ENCODE assay signal across 8 mouse cellular contexts in genomic region chr10:77418138-77418537, GRCm38 (mm10). TPM values are rescaled to one million over a fixed set of nuclear protein-coding genes. Genes with fewer than 3 reads are reported as not detected.
DNase-seq lines count a peak whose midpoint lies in the region; ATAC-seq and TF ChIP-seq lines count a peak whose summit lies in the region.

Gene Adarb1 (minus strand): TSS chr10:77418270.

- H3K27ac ChIP-seq in forebrain, embryonic 12.5 days, result peak within 1 kb of the TSS; percentile 73; the same call in 1 of the 2 replicates
- peak within 1 kb of the TSS; percentile 60 for H3K27ac ChIP-seq in heart, embryonic 16.5 days (ENCODE audit: low read length)
- no peak within 1 kb of the TSS for H3K27ac ChIP-seq in liver, embryonic 13.5 days
- peak within 1 kb of the TSS; percentile 45; the same call in 1 of the 2 replicates for H3K27ac ChIP-seq in stomach, embryonic 14.5 days (ENCODE audit: low read length)

- WGBS in forebrain, embryonic 12.5 days, result under 1% methylated on average over 47 of the region's 57 CpGs
- under 1% methylated on average over 57 of the region's 57 CpGs for WGBS in heart, embryonic 16.5 days
- under 1% methylated on average over 55 of the region's 57 CpGs for WGBS in liver, embryonic 13.5 days (ENCODE audit: insufficient replicate concordance)
- WGBS in stomach, embryonic 14.5 days, result under 1% methylated on average over 57 of the region's 57 CpGs

- H3K36me3 ChIP-seq in E14TG2a.4 (ENCODE audit: insufficient read depth, low read length), result no peaks in the 10 kb centered on the region
- H3K36me3 ChIP-seq in forebrain, embryonic 12.5 days (replicated peaks), result no peaks in the 10 kb centered on the region
- H3K36me3 ChIP-seq in heart, embryonic 16.5 days (ENCODE audit: control insufficient read depth, insufficient read depth), result no peaks in the 10 kb centered on the region
- no peaks in the 10 kb centered on the region for H3K36me3 ChIP-seq in liver, embryonic 13.5 days
- no peaks in the 10 kb centered on the region for H3K36me3 ChIP-seq in stomach, embryonic 14.5 days (ENCODE audit: control insufficient read depth, insufficient read depth, low read length)

- H3K4me3 ChIP-seq in E14TG2a.4 (replicated peaks; ENCODE audit: low read length), result peak within 1 kb of the TSS; percentile 94
- H3K4me3 ChIP-seq in forebrain, embryonic 12.5 days (replicated peaks), result peak within 1 kb of the TSS; percentile 86
- peak within 1 kb of the TSS; percentile 90 for H3K4me3 ChIP-seq in heart, embryonic 16.5 days (ENCODE audit: low read length)
- peak within 1 kb of the TSS; percentile 68 for H3K4me3 ChIP-seq in liver, embryonic 13.5 days (replicated peaks)
- peak within 1 kb of the TSS; percentile 74 for H3K4me3 ChIP-seq in stomach, embryonic 14.5 days (ENCODE audit: low read depth, low read length)

- peaks cover 25% of the 10 kb centered on the region for H3K4me1 ChIP-seq in E14TG2a.4 (replicated peaks; ENCODE audit: low read depth, low read length)
- peaks cover 18% of the 10 kb centered on the region for H3K4me1 ChIP-seq in forebrain, embryonic 12.5 days
- peaks cover 15% of the 10 kb centered on the region for H3K4me1 ChIP-seq in heart, embryonic 16.5 days (ENCODE audit: control insufficient read depth, insufficient read depth, low read length)
- H3K4me1 ChIP-seq in liver, embryonic 13.5 days (replicated peaks), result peaks cover 23% of the 10 kb centered on the region
- H3K4me1 ChIP-seq in stomach, embryonic 14.5 days (ENCODE audit: control insufficient read depth, insufficient read depth, low read length), result peaks cover 11% of the 10 kb centered on the region; the same call in 1 of the 2 replicates

- no peaks in the 10 kb centered on the region for H3K9me3 ChIP-seq in E14TG2a.4 (ENCODE audit: low read length)
- 0 out of 2 replicates have a peak, but pooled peaks cover 3% of the 10 kb centered on the region for H3K9me3 ChIP-seq in forebrain, embryonic 12.5 days
- 0 out of 2 replicates have a peak, but pooled peaks cover 2% of the 10 kb centered on the region for H3K9me3 ChIP-seq in heart, embryonic 16.5 days (replicated peaks; ENCODE audit: control insufficient read depth, low read length)
- H3K9me3 ChIP-seq in liver, embryonic 13.5 days (replicated peaks), result no peaks in the 10 kb centered on the region
- no peaks in the 10 kb centered on the region; the same call in 1 of the 2 replicates for H3K9me3 ChIP-seq in stomach, embryonic 14.5 days (ENCODE audit: control insufficient read depth, low read depth, low read length)

- peak; percentile 66 for DNase-seq in c-Kit-positive CD71-positive TER-119-positive erythroid progenitor cells, embryonic 14.5 days (ENCODE audit: low spot score)
- peak; percentile 88 to 94 for DNase-seq in kidney, postnatal 25 days
- DNase-seq in liver, embryonic 13.5 days, result peak; percentile 82
- DNase-seq in natural killer cell, adult 2 months (ENCODE audit: low spot score in 2 of 2), result peak; percentile 80 to 89

- H3K27me3 ChIP-seq in E14TG2a.4 (ENCODE audit: insufficient read depth, low read length), result peaks cover 33% of the 10 kb centered on the region
- peaks cover 19% of the 10 kb centered on the region for H3K27me3 ChIP-seq in forebrain, embryonic 12.5 days
- peaks cover 3% of the 10 kb centered on the region; the same call in 1 of the 2 replicates for H3K27me3 ChIP-seq in heart, embryonic 16.5 days (ENCODE audit: control insufficient read depth, insufficient read depth, low read length)
- H3K27me3 ChIP-seq in liver, embryonic 13.5 days, result peaks cover 45% of the 10 kb centered on the region
- peaks cover 13% of the 10 kb centered on the region; the same call in 1 of the 2 replicates for H3K27me3 ChIP-seq in stomach, embryonic 14.5 days (ENCODE audit: control insufficient read depth, insufficient read depth, low read length)

- TF ChIP-seq CTCF in E14TG2a.4 (conservative IDR thresholded peaks at IDR 0.05; ENCODE audit: low read length), result no peak

- peak; percentile 96 for ATAC-seq in forebrain, embryonic 12.5 days (ENCODE audit: low FRiP score)
- ATAC-seq in heart, embryonic 16.5 days (replicated peaks; ENCODE audit: extremely low read depth, insufficient read depth, low FRiP score), result peak; percentile 92
- peak; percentile 88 for ATAC-seq in liver, embryonic 13.5 days (ENCODE audit: low read depth)
- peak; percentile 92 for ATAC-seq in stomach, embryonic 14.5 days (ENCODE audit: insufficient number of reproducible peaks, insufficient read depth, low FRiP score, low read depth)

- H3K9ac ChIP-seq in forebrain, embryonic 12.5 days, result peak within 1 kb of the TSS; percentile 74
- peak within 1 kb of the TSS; percentile 73 for H3K9ac ChIP-seq in heart, embryonic 16.5 days (ENCODE audit: low read length)
- H3K9ac ChIP-seq in liver, embryonic 13.5 days, result peak within 1 kb of the TSS; percentile 70
- peak within 1 kb of the TSS; percentile 47 for H3K9ac ChIP-seq in stomach, embryonic 14.5 days (replicated peaks; ENCODE audit: low read depth, low read length)

- peak within 1 kb of the TSS; percentile 96 for H3K4me2 ChIP-seq in forebrain, embryonic 12.5 days
- peak within 1 kb of the TSS; percentile 79 for H3K4me2 ChIP-seq in heart, embryonic 16.5 days (ENCODE audit: low read depth, low read length)
- peak within 1 kb of the TSS; percentile 88 for H3K4me2 ChIP-seq in liver, embryonic 13.5 days
- H3K4me2 ChIP-seq in stomach, embryonic 14.5 days (replicated peaks; ENCODE audit: low read depth, low read length), result peak within 1 kb of the TSS; percentile 94

RNA-seq across cellular contexts. Expression of gene Adarb1, which starts in this region (rescaled TPM):
- polyA plus RNA-seq in forebrain, embryonic 12.5 days (2016; fragmentation: Nextera tagmentation; extraction: Ambion mirVana), result 8.3 and 8.4 TPM in 2 replicates
- polyA plus RNA-seq in heart, embryonic 16.5 days (2015; fragmentation: Nextera tagmentation; extraction: Ambion mirVana), result 11.7 and 15.3 TPM in 2 replicates
- 1.0 and 1.5 TPM in 2 replicates for polyA plus RNA-seq in liver, embryonic 13.5 days (2015; fragmentation: Nextera tagmentation; extraction: Ambion mirVana)
- 7.2 and 8.3 TPM in 2 replicates for polyA plus RNA-seq in stomach, embryonic 14.5 days (2014; fragmentation: Nextera tagmentation; extraction: Ambion mirVana)
